Mouse (Mus musculus) cerebellum, adult 18-20 months (tissue): Measurements from ENCODE around the gene Figla.

Experiments
- DNase-seq, 2 experiments: peaks; one replicate each; pipeline ENCODE4 v3.0.0; 2021

The Figla gene

DNA sequence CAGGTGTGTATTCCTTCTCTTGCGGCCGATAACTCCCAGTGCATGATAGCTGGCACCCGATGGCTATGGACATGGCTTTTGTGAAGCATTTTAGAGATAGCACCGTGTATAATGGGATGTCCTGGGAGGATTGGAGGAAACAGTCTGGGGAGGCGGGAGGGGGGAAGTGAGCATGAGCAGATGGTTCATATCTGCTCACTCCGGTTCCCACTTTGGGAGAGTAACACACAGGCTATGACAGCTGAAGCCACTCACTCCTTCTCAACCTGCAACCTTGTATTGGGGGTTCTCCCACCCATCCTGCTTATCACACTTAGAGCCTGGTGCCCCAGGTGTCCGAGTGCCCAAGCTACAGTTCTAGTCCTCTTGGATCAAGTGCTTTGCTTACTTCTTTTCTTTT, 54.3 kb downstream of the Figla start:
- peak in 1 of 2 experiments; percentile 43 for DNase-seq
